Comparison of ENCODE assay signal across 20 mouse cellular contexts in genomic region chr4:119951081-119951480, GRCm38 (mm10).
A peak's percentile ranks its signal among the peaks of the same experiment; 100 is the strongest.
DNase-seq lines count a peak whose midpoint lies in the region; TF ChIP-seq lines count a peak whose summit lies in the region.
"Had no signal": no experiment of that assay in that cellular context is flagged by ENCODE, and none has a peak within 500 bp of the region (broad histone marks: within the 10 kb centered on the region; RNA-seq: fewer than 3 reads in every experiment).

No protein-coding gene starts in this region.

- H3K4me3 ChIP-seq in layer of hippocampus, adult 2 months = no peak overlapping the region
- H3K4me3 ChIP-seq: embryonic facial prominence, embryonic 13.5 days; embryonic facial prominence, embryonic 15.5 days; forebrain, embryonic 13.5 days; forebrain, embryonic 15.5 days had no signal

- TF ChIP-seq CTCF in layer of hippocampus, adult 2 months (conservative IDR thresholded peaks at IDR 0.05) = no peak

- DNase-seq in cerebellum, adult 9-11 months = peak; percentile 41
- DNase-seq in cerebellum, adult 11-12 months = no peak
- no peak for DNase-seq in layer of hippocampus, adult 2 months (ENCODE audit: low spot score in 2 of 2)
- no peak for DNase-seq in layer of hippocampus, adult 9-10 months (ENCODE audit: low spot score)
- peak; percentile 80 for DNase-seq in retina, postnatal 1 day
- no peak for DNase-seq in retina, embryonic 14.5 days (ENCODE audit: low spot score)
- peak; percentile 37 for DNase-seq in adipocyte (ENCODE audit: low spot score)
- DNase-seq: adrenal gland, adult 2 months; adrenal gland, postnatal 10 days; adrenal gland, postnatal 25 days; B cell, adult 2 months; cerebellum, adult 11 months; cerebellum, adult 9-10 months; cerebellum, postnatal 14 days; embryo, embryonic 11 days; forebrain, postnatal 0 days had no signal

- peak overlapping the region; percentile 61; the same call in 1 of the 2 replicates for H3K27ac ChIP-seq in layer of hippocampus, adult 2 months
- H3K27ac ChIP-seq: embryonic facial prominence, embryonic 13.5 days; embryonic facial prominence, embryonic 15.5 days; forebrain, embryonic 13.5 days; forebrain, embryonic 15.5 days had no signal

Comparison
In these comparisons a context has a peak if more than half of its experiments do, and no peak if none do; other contexts are left out.
1. DNase-seq: peak in cerebellum, adult 9-11 months (single experiment), retina, postnatal 1 day (single experiment) and adipocyte (single experiment); none in cerebellum, adult 11-12 months (single experiment), layer of hippocampus, adult 2 months (0 of 2), layer of hippocampus, adult 9-10 months (single experiment) and retina, embryonic 14.5 days (single experiment).